Mouse (Mus musculus): ENCODE results near the gene Samd1.
"Not testable (repeated sequence)": the region's sequence is repeated elsewhere in the genome, so short reads cannot be mapped to it uniquely, and the experiment has no call there.

The Samd1 gene

GRCm38 (mm10) chr8:83983222-83983621, 14.2 kb upstream of the Samd1 start:
- not testable (repeated sequence) for DNase-seq (ENCODE audit: low spot score)

- no peak for DNase-seq (ENCODE audit: low spot score)
Observed at GRCm38 (mm10) chr8:83989243-83989642, 8.2 kb upstream of the Samd1 start.

GRCm38 (mm10) chr8:83990170-83990569, 7.3 kb upstream of the Samd1 start:
- no peak for DNase-seq (ENCODE audit: low spot score)

- no peak for DNase-seq (ENCODE audit: low spot score)
Observed at GRCm38 (mm10) chr8:83992488-83992887, 5.0 kb upstream of the Samd1 start.

GRCm38 (mm10) chr8:83994030-83994429, 3.4 kb upstream of the Samd1 start:
- no peak for DNase-seq (ENCODE audit: low spot score)

- DNase-seq (ENCODE audit: low spot score), result peak; percentile 8
Observed at GRCm38 (mm10) chr8:83995973-83996372, 1.5 kb upstream of the Samd1 start.

GRCm38 (mm10) chr8:83996567-83997505, 636 bp upstream of the Samd1 start:
- DNase-seq (ENCODE audit: low spot score), result peak; percentile 82

- peak; percentile 87 for DNase-seq (ENCODE audit: low spot score)
Observed at GRCm38 (mm10) chr8:83998231-83999056, 972 bp downstream of the Samd1 start.

- no peak for DNase-seq (ENCODE audit: low spot score)
Observed at GRCm38 (mm10) chr8:83999057-83999705, 1.7 kb downstream of the Samd1 start.

GRCm38 (mm10) chr8:83999825-84000224, 2.4 kb downstream of the Samd1 start:
- no peak for DNase-seq (ENCODE audit: low spot score)

GRCm38 (mm10) chr8:84001281-84002000, 4.0 kb downstream of the Samd1 start, which contains the start of gene 1700067K01Rik:
TSS of gene 1700067K01Rik (plus strand) at chr8:84001502.
- no peak for DNase-seq (ENCODE audit: low spot score)

- no peak for DNase-seq (ENCODE audit: low spot score)
Observed at GRCm38 (mm10) chr8:84002957-84003611, 5.6 kb downstream of the Samd1 start.

GRCm38 (mm10) chr8:84003612-84004246, 6.3 kb downstream of the Samd1 start:
- no peak for DNase-seq (ENCODE audit: low spot score)

- peak; percentile 94 for DNase-seq (ENCODE audit: low spot score)
Observed at GRCm38 (mm10) chr8:84004533-84005201, 7.2 kb downstream of the Samd1 start.

- not testable (repeated sequence) for DNase-seq (ENCODE audit: low spot score)
Observed at GRCm38 (mm10) chr8:84005502-84005901, 8.0 kb downstream of the Samd1 start.

GRCm38 (mm10) chr8:84008362-84008761, 10.9 kb downstream of the Samd1 start:
- peak; percentile 73 for DNase-seq (ENCODE audit: low spot score)

GRCm38 (mm10) chr8:84009876-84010275, 12.4 kb downstream of the Samd1 start:
- peak; percentile 92 for DNase-seq (ENCODE audit: low spot score)

- peak; percentile 77 for DNase-seq (ENCODE audit: low spot score)
Observed at GRCm38 (mm10) chr8:84010625-84011611, 13.4 kb downstream of the Samd1 start.
